Mouse (Mus musculus) c-Kit-negative CD71-positive TER-119-positive erythroid progenitor cells, embryonic 14.5 days (primary cell): ENCODE measurements around the gene Olfr444.

Source experiments
- DNase-seq: peaks from one replicate; pipeline ENCODE4 v3.0.0-alpha.2; 2013; ENCODE audit warnings: low read depth, low spot score

The Olfr444 gene

GRCm38 (mm10) chr6:42948767-42949166 is at the start of gene Olfr444:
Gene Olfr444, plus strand, starts transcription at chr6:42949067.
- no peak for DNase-seq

- no peak for DNase-seq
Observed at GRCm38 (mm10) chr6:42900345-42900744, 48.5 kb upstream of the Olfr444 start.

GRCm38 (mm10) chr6:42908578-42908977 is 40.3 kb upstream of the Olfr444 start, which contains the start of gene Olfr447:
Gene Olfr447, plus strand, starts transcription at chr6:42908878.
- DNase-seq, result no peak

GRCm38 (mm10) chr6:42921077-42921476 is 27.8 kb upstream of the Olfr444 start, which contains the start of gene Olfr446:
Gene Olfr446, plus strand, starts transcription at chr6:42921377.
- DNase-seq, result no peak

- DNase-seq, result no peak
Observed at GRCm38 (mm10) chr6:42980377-42980776, 31.5 kb downstream of the Olfr444 start.
